Mouse (Mus musculus) limb, embryonic 13.5 days (tissue): Measurements from ENCODE around the gene S100a2. TPM values are rescaled to one million over a fixed set of nuclear protein-coding genes. Genes with fewer than 3 reads are reported as not detected.

ENCODE experiments used
- ATAC-seq: fragments of 200-750 bp; cut with Nextera tagmentation; 2 replicates; pipeline ENCODE4 v1.8.0; 2017; ENCODE audit warnings: low read depth, moderate number of reproducible peaks, moderate TSS enrichment; ENCODE audit not compliant: low FRiP score
- H3K27ac ChIP-seq: fragments of 300-500 bp; sonication (generic); 2 replicates; pipeline ENCODE4 v1.5.1; 2015; ENCODE audit warnings: inconsistent platforms, mild to moderate bottlenecking, moderate library complexity
- H3K27me3 ChIP-seq: fragments of 300-500 bp; sonication (generic); 2 replicates; pipeline ENCODE4 v1.6.1; 2015; ENCODE audit warnings: mild to moderate bottlenecking, inconsistent platforms
- H3K36me3 ChIP-seq: fragments of 300-500 bp; sonication (generic); 2 replicates; pipeline ENCODE4 v1.6.1; 2015; ENCODE audit warnings: inconsistent platforms, mild to moderate bottlenecking, moderate library complexity
- H3K4me1 ChIP-seq: fragments of 300-500 bp; sonication (generic); 2 replicates; pipeline ENCODE4 v1.6.1; 2015; ENCODE audit warnings: inconsistent platforms
- H3K4me2 ChIP-seq: fragments of 300-500 bp; sonication (generic); replicated peaks from 2 replicates; pipeline ENCODE4 v1.6.1; 2015; ENCODE audit warnings: inconsistent platforms, mild to moderate bottlenecking, moderate library complexity
- H3K4me3 ChIP-seq: fragments of 300-500 bp; sonication (generic); 2 replicates; pipeline ENCODE4 v1.5.1; 2015; ENCODE audit warnings: moderate library complexity, mild to moderate bottlenecking, inconsistent platforms
- H3K9ac ChIP-seq: fragments of 300-500 bp; sonication (generic); 2 replicates; pipeline ENCODE4 v1.6.1; 2015; ENCODE audit warnings: mild to moderate bottlenecking, inconsistent platforms
- H3K9me3 ChIP-seq: fragments of 300-500 bp; sonication (generic); 2 replicates; pipeline ENCODE4 v1.6.1; 2016; ENCODE audit warnings: inconsistent platforms
- WGBS: fragments of 180-500 bp; shearing (Covaris S2); methylation state at CpG from one replicate; pipeline ENCODE4 v1.1.7; 2015; 5-methylcytosine and 5-hydroxymethylcytosine counted together
- polyA plus RNA-seq: library from polyadenylated mRNA; unstranded; fragments of >200 nt; fragmentation: Nextera tagmentation; extraction: Ambion mirVana; gene quantifications from 2 replicates; pipeline ENCODE4 v1.2.1, GENCODE M21; 2015

S100a2 gene
- polyA plus RNA-seq, 1 experiment from 2014 or later: not detected

GRCm38 (mm10) chr3:90598212-90598611 lies 8.2 kb downstream of the S100a2 start:
- no peak overlapping the region for H3K4me3 ChIP-seq
- H3K36me3 ChIP-seq: no peaks in the 10 kb centered on the region
- no peak overlapping the region for H3K9ac ChIP-seq
- 70% methylated on average over 4 of the region's 4 CpGs for WGBS
- no peak overlapping the region for H3K4me2 ChIP-seq
- H3K9me3 ChIP-seq: peaks cover 4% of the 10 kb centered on the region; the same call in 1 of the 2 replicates
- no peak overlapping the region for H3K27ac ChIP-seq
- H3K4me1 ChIP-seq: peaks cover 4% of the 10 kb centered on the region
- no peak for ATAC-seq
- no peaks in the 10 kb centered on the region for H3K27me3 ChIP-seq

- Histone ChIP-seq H3K36me3 (no peaks in the 10 kb centered on the region), H3K9me3 (no peaks in the 10 kb centered on the region), H3K27ac (no peak overlapping the region), H3K9ac (no peak overlapping the region), H3K4me1 (peaks cover 16% of the 10 kb centered on the region), H3K27me3 (no peaks in the 10 kb centered on the region), H3K4me3 (no peak overlapping the region), H3K4me2 (no peak overlapping the region)
- ATAC-seq: no peak
- 71% methylated on average over 3 of the region's 3 CpGs for WGBS
These were observed 9.4 kb downstream of the S100a2 start for GRCm38 (mm10) chr3:90599401-90599800.

GRCm38 (mm10) chr3:90600036-90600435 lies 10.0 kb downstream of the S100a2 start:
- ATAC-seq: no peak
- peaks cover 23% of the 10 kb centered on the region for H3K4me1 ChIP-seq
- no peak overlapping the region for H3K4me3 ChIP-seq
- no peaks in the 10 kb centered on the region for H3K27me3 ChIP-seq
- H3K9me3 ChIP-seq: no peaks in the 10 kb centered on the region
- H3K36me3 ChIP-seq: no peaks in the 10 kb centered on the region
- H3K4me2 ChIP-seq: no peak overlapping the region
- no peak overlapping the region for H3K9ac ChIP-seq
- 63% methylated on average over 6 of the region's 6 CpGs for WGBS
- no peak overlapping the region for H3K27ac ChIP-seq

GRCm38 (mm10) chr3:90600458-90601195 lies 10.6 kb downstream of the S100a2 start:
- Histone ChIP-seq H3K36me3 (no peaks in the 10 kb centered on the region), H3K27ac (no peak overlapping the region), H3K4me3 (no peak overlapping the region), H3K4me1 (peaks cover 28% of the 10 kb centered on the region), H3K27me3 (no peaks in the 10 kb centered on the region), H3K9ac (no peak overlapping the region), H3K9me3 (no peaks in the 10 kb centered on the region), H3K4me2 (no peak overlapping the region)
- no peak for ATAC-seq
- 80% methylated on average over 8 of the region's 8 CpGs for WGBS

GRCm38 (mm10) chr3:90601486-90602110 lies 11.6 kb downstream of the S100a2 start, which contains the start of gene Gm42674:
Gene Gm42674 (plus strand): TSS chr3:90601904.
- WGBS: 80% methylated on average over 11 of the region's 11 CpGs
- Histone ChIP-seq H3K27ac (no peak within 1 kb of the TSS), H3K4me3 (no peak within 1 kb of the TSS), H3K4me2 (no peak within 1 kb of the TSS), H3K36me3 (no peaks in the 10 kb centered on the region), H3K27me3 (no peaks in the 10 kb centered on the region), H3K9me3 (no peaks in the 10 kb centered on the region), H3K9ac (no peak within 1 kb of the TSS), H3K4me1 (peaks cover 37% of the 10 kb centered on the region)
- no peak for ATAC-seq

- peak; percentile 68 for ATAC-seq
- no peaks in the 10 kb centered on the region for H3K27me3 ChIP-seq
- no peaks in the 10 kb centered on the region for H3K36me3 ChIP-seq
- H3K27ac ChIP-seq: peak within 1 kb of the TSS; percentile 87
- no peaks in the 10 kb centered on the region for H3K9me3 ChIP-seq
- WGBS: 20% methylated on average over 3 of the region's 3 CpGs
- no peak within 1 kb of the TSS for H3K4me2 ChIP-seq
- H3K4me1 ChIP-seq: peaks cover 40% of the 10 kb centered on the region
- no peak within 1 kb of the TSS for H3K9ac ChIP-seq
- H3K4me3 ChIP-seq: no peak within 1 kb of the TSS
These were observed 13.6 kb downstream of the S100a2 start, which contains the start of gene S100a4 for GRCm38 (mm10) chr3:90603623-90604022. Gene S100a4 (plus strand): TSS chr3:90603771.

GRCm38 (mm10) chr3:90604416-90604815 lies 14.4 kb downstream of the S100a2 start:
- Histone ChIP-seq H3K4me1 (peaks cover 40% of the 10 kb centered on the region), H3K9ac (no peak overlapping the region), H3K4me2 (no peak overlapping the region), H3K27ac (peak overlapping the region; percentile 86), H3K4me3 (no peak overlapping the region), H3K36me3 (no peaks in the 10 kb centered on the region), H3K9me3 (no peaks in the 10 kb centered on the region), H3K27me3 (no peaks in the 10 kb centered on the region)
- ATAC-seq: peak; percentile 60
- WGBS: 11% methylated on average over 4 of the region's 4 CpGs

- no peak overlapping the region for H3K4me2 ChIP-seq
- H3K27me3 ChIP-seq: no peaks in the 10 kb centered on the region
- no peaks in the 10 kb centered on the region for H3K9me3 ChIP-seq
- no peaks in the 10 kb centered on the region for H3K36me3 ChIP-seq
- peaks cover 40% of the 10 kb centered on the region for H3K4me1 ChIP-seq
- WGBS: 82% methylated on average over 3 of the region's 3 CpGs
- H3K27ac ChIP-seq: peak overlapping the region; percentile 86
- no peak for ATAC-seq
- H3K9ac ChIP-seq: no peak overlapping the region
- H3K4me3 ChIP-seq: no peak overlapping the region
These were observed 15.0 kb downstream of the S100a2 start for GRCm38 (mm10) chr3:90605049-90605448.

GRCm38 (mm10) chr3:90605736-90606135 lies 15.7 kb downstream of the S100a2 start:
- no peak overlapping the region for H3K4me3 ChIP-seq
- H3K27me3 ChIP-seq: no peaks in the 10 kb centered on the region
- no peak overlapping the region for H3K9ac ChIP-seq
- H3K4me1 ChIP-seq: peaks cover 44% of the 10 kb centered on the region
- peak; percentile 10; the same call in 1 of the 2 replicates for ATAC-seq
- 58% methylated on average over 2 of the region's 2 CpGs for WGBS
- peak overlapping the region; percentile 85 for H3K27ac ChIP-seq
- no peaks in the 10 kb centered on the region for H3K9me3 ChIP-seq
- H3K4me2 ChIP-seq: no peak overlapping the region
- no peaks in the 10 kb centered on the region for H3K36me3 ChIP-seq

GRCm38 (mm10) chr3:90606185-90606584 lies 16.1 kb downstream of the S100a2 start:
- Histone ChIP-seq H3K4me3 (no peak overlapping the region), H3K4me2 (no peak overlapping the region), H3K36me3 (no peaks in the 10 kb centered on the region), H3K9me3 (no peaks in the 10 kb centered on the region), H3K27ac (peak overlapping the region; percentile 85), H3K9ac (no peak overlapping the region), H3K27me3 (no peaks in the 10 kb centered on the region), H3K4me1 (peaks cover 45% of the 10 kb centered on the region)
- ATAC-seq: peak; percentile 66; the same call in 1 of the 2 replicates
- 51% methylated on average over 6 of the region's 6 CpGs for WGBS

- no peak overlapping the region for H3K4me2 ChIP-seq
- ATAC-seq: no peak
- no peak overlapping the region for H3K27ac ChIP-seq
- no peak overlapping the region for H3K4me3 ChIP-seq
- WGBS: 88% methylated on average over 3 of the region's 3 CpGs
- H3K36me3 ChIP-seq: no peaks in the 10 kb centered on the region
- H3K9me3 ChIP-seq: no peaks in the 10 kb centered on the region
- H3K27me3 ChIP-seq: no peaks in the 10 kb centered on the region
- peaks cover 45% of the 10 kb centered on the region for H3K4me1 ChIP-seq
- no peak overlapping the region for H3K9ac ChIP-seq
These were observed 17.3 kb downstream of the S100a2 start for GRCm38 (mm10) chr3:90607361-90607760.

- Histone ChIP-seq H3K9ac (no peak within 1 kb of the TSS), H3K27ac (no peak within 1 kb of the TSS; the same call in 1 of the 2 replicates), H3K4me2 (no peak within 1 kb of the TSS), H3K36me3 (no peaks in the 10 kb centered on the region), H3K27me3 (0 out of 2 replicates have a peak, but pooled peaks cover 1% of the 10 kb centered on the region), H3K4me3 (no peak within 1 kb of the TSS), H3K4me1 (peaks cover 46% of the 10 kb centered on the region), H3K9me3 (no peaks in the 10 kb centered on the region)
- ATAC-seq: no peak
- 59% methylated on average over 3 of the region's 3 CpGs for WGBS
These were observed 18.2 kb downstream of the S100a2 start, which contains the start of gene S100a5 for GRCm38 (mm10) chr3:90608223-90608622. Gene S100a5 (plus strand): TSS chr3:90608523.
